Mouse (Mus musculus) erythroblast, embryonic 14.5 days (primary cell): Measurements from ENCODE around the gene Srp54b.
"Not testable (repeated sequence)": the region's sequence is repeated elsewhere in the genome, so short reads cannot be mapped to it uniquely, and the experiment has no call there.

ENCODE experiments used
- GATA1 ChIP-seq: IDR thresholded peaks from 2 replicates; pipeline ENCODE4 v1.6.1; 2012; ENCODE audit warnings: low read length, inconsistent platforms, mixed read lengths
- TAL1 ChIP-seq: IDR thresholded peaks from 3 replicates; pipeline ENCODE4 v1.6.1; 2012; ENCODE audit warnings: low read length, inconsistent platforms, mixed read lengths

DNA sequence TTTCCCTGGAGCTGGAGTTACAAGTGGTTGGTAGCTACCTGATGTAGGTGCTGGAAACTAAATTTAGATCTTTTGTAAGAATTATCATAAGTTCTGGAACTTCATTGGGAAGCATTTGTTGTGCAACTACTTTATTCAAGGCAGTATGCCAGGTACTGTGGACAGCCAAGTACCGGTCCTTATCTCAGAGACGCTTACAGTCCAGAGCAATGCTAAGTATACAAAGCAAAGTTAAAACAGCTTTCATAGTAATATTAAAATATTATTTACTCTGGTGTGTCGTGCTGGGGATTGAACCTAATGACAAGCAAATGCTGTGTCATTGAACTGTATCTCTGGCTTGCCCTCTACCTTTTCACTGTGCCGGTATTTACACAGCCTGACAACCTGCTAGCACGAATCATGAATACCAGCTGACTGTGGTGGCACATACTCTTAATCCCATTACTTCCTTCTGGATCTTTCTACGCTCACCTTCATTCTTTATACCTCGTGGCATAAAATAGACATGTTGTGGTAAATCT lies 12.2 kb downstream of the Srp54b start:
- TF ChIP-seq GATA1, TAL1: not testable (repeated sequence)
